Mouse (Mus musculus): ENCODE measurements around the gene Cd247.

The Cd247 gene

DNA sequence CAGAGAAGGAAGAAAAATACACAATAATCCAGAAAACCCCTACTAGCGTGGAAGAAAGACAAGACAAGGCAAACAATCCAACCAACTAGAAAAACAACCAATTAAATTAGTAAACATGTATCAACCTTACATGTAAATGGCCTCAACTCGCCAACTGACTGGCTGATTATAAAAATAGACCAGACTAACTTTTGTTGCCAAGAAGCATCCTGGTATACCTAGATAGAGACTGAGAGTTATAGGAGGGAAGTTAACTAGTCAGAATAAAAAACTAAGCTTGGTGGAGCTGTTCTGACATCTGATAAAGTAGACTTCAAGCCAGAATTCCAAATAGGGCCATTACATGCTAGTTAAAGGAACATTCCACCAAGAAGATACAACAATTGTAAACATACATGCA, 136.7 kb downstream of the Cd247 start:
- no peak for DNase-seq

All from liver (tissue).